ENCODE assay signal across 19 mouse cellular contexts in genomic region chr13:20316139-20316538, GRCm38 (mm10).
DNase-seq lines count a peak whose midpoint lies in the region; ATAC-seq and TF ChIP-seq lines count a peak whose summit lies in the region.
"Had no signal": no experiment of that assay in that cellular context is flagged by ENCODE, and none has a peak within 500 bp of the region (broad histone marks: within the 10 kb centered on the region; RNA-seq: fewer than 3 reads in every experiment).

No protein-coding gene starts in this region.

- peaks cover 11% of the 10 kb centered on the region; the same call in 1 of the 2 replicates for H3K4me1 ChIP-seq in hindbrain, embryonic 14.5 days (replicated peaks; ENCODE audit: control insufficient read depth, insufficient read depth, low read length)
- H3K4me1 ChIP-seq in hindbrain, embryonic 10.5 days (replicated peaks), result no peaks in the 10 kb centered on the region; the same call in 1 of the 2 replicates
- H3K4me1 ChIP-seq in midbrain, postnatal 0 days (ENCODE audit: insufficient read depth, low read length), result no peaks in the 10 kb centered on the region
- H3K4me1 ChIP-seq in midbrain, embryonic 13.5 days (replicated peaks), result peaks cover 14% of the 10 kb centered on the region
- peaks cover 12% of the 10 kb centered on the region for H3K4me1 ChIP-seq in neural tube, embryonic 15.5 days
- no peaks in the 10 kb centered on the region for H3K4me1 ChIP-seq in intestine, embryonic 15.5 days (replicated peaks)
- H3K4me1 ChIP-seq: heart, embryonic 10.5 days; limb, embryonic 10.5 days had no signal

- H3K36me3 ChIP-seq in hindbrain, embryonic 14.5 days (replicated peaks; ENCODE audit: control insufficient read depth, insufficient read depth), result no peaks in the 10 kb centered on the region
- no peaks in the 10 kb centered on the region for H3K36me3 ChIP-seq in hindbrain, embryonic 10.5 days
- no peaks in the 10 kb centered on the region for H3K36me3 ChIP-seq in midbrain, postnatal 0 days (ENCODE audit: insufficient read depth, low read length)
- H3K36me3 ChIP-seq in midbrain, embryonic 13.5 days, result no peaks in the 10 kb centered on the region
- H3K36me3 ChIP-seq in neural tube, embryonic 15.5 days, result no peaks in the 10 kb centered on the region
- no peaks in the 10 kb centered on the region for H3K36me3 ChIP-seq in intestine, embryonic 15.5 days
- H3K36me3 ChIP-seq: heart, embryonic 10.5 days; limb, embryonic 10.5 days had no signal

- WGBS in hindbrain, embryonic 14.5 days, result 70% methylated on average over 11 of the region's 11 CpGs
- 86% methylated on average over 11 of the region's 11 CpGs for WGBS in hindbrain, embryonic 10.5 days
- 69% methylated on average over 11 of the region's 11 CpGs for WGBS in midbrain, postnatal 0 days
- 83% methylated on average over 11 of the region's 11 CpGs for WGBS in midbrain, embryonic 13.5 days
- 65% methylated on average over 11 of the region's 11 CpGs for WGBS in neural tube, embryonic 15.5 days
- WGBS in intestine, embryonic 15.5 days, result 77% methylated on average over 11 of the region's 11 CpGs

- DNase-seq in cerebellum, adult 9-10 months, result peak; percentile 36
- DNase-seq in cerebellum, postnatal 4 days (ENCODE audit: low spot score in 2 of 2), result no peak
- DNase-seq in hindbrain, embryonic 14.5 days (ENCODE audit: low spot score), result no peak
- no peak for DNase-seq in hindbrain, embryonic 10.5 days (ENCODE audit: low spot score)
- DNase-seq in midbrain, postnatal 0 days (ENCODE audit: low spot score), result peak; percentile 33
- DNase-seq: adrenal gland, postnatal 25 days; embryo, embryonic 11 days; gastrocnemius, postnatal 36 days; kidney, adult 18-20 months; liver, postnatal 0 days; lung, postnatal 14 days; thymus, postnatal 25 days had no signal

- H3K4me3 ChIP-seq in hindbrain, embryonic 14.5 days (replicated peaks; ENCODE audit: low read length), result no peak overlapping the region
- no peak overlapping the region for H3K4me3 ChIP-seq in hindbrain, embryonic 10.5 days
- no peak overlapping the region for H3K4me3 ChIP-seq in midbrain, postnatal 0 days (ENCODE audit: low read depth, low read length)
- no peak overlapping the region for H3K4me3 ChIP-seq in midbrain, embryonic 13.5 days (replicated peaks)
- no peak overlapping the region for H3K4me3 ChIP-seq in neural tube, embryonic 15.5 days (replicated peaks)
- no peak overlapping the region for H3K4me3 ChIP-seq in intestine, embryonic 15.5 days (replicated peaks)
- H3K4me3 ChIP-seq: heart, embryonic 10.5 days; limb, embryonic 10.5 days had no signal

- no peak for TF ChIP-seq CTCF in midbrain, postnatal 0 days (IDR thresholded peaks at IDR 0.05)

- ATAC-seq in hindbrain, embryonic 14.5 days (ENCODE audit: low FRiP score), result no peak
- no peak for ATAC-seq in midbrain, postnatal 0 days (ENCODE audit: low FRiP score)
- no peak for ATAC-seq in midbrain, embryonic 13.5 days
- no peak for ATAC-seq in neural tube, embryonic 15.5 days (ENCODE audit: low FRiP score)
- no peak for ATAC-seq in intestine, embryonic 15.5 days
- ATAC-seq: liver, postnatal 0 days; midbrain, embryonic 16.5 days had no signal

- H3K27me3 ChIP-seq in hindbrain, embryonic 14.5 days (ENCODE audit: control insufficient read depth, insufficient read depth, low read length), result no peaks in the 10 kb centered on the region
- H3K27me3 ChIP-seq in hindbrain, embryonic 10.5 days (ENCODE audit: insufficient read depth, poor library complexity, severe bottlenecking), result no peaks in the 10 kb centered on the region
- H3K27me3 ChIP-seq in midbrain, postnatal 0 days (ENCODE audit: insufficient read depth, low read length), result no peaks in the 10 kb centered on the region
- H3K27me3 ChIP-seq in midbrain, embryonic 13.5 days, result no peaks in the 10 kb centered on the region
- no peaks in the 10 kb centered on the region for H3K27me3 ChIP-seq in neural tube, embryonic 15.5 days (replicated peaks)
- H3K27me3 ChIP-seq in intestine, embryonic 15.5 days (replicated peaks), result no peaks in the 10 kb centered on the region

- no peaks in the 10 kb centered on the region for H3K9me3 ChIP-seq in hindbrain, embryonic 14.5 days (ENCODE audit: control insufficient read depth, low read length)
- no peaks in the 10 kb centered on the region for H3K9me3 ChIP-seq in hindbrain, embryonic 10.5 days
- H3K9me3 ChIP-seq in midbrain, postnatal 0 days (ENCODE audit: low read length), result no peaks in the 10 kb centered on the region
- H3K9me3 ChIP-seq in midbrain, embryonic 13.5 days, result no peaks in the 10 kb centered on the region
- H3K9me3 ChIP-seq in neural tube, embryonic 15.5 days (replicated peaks), result no peaks in the 10 kb centered on the region
- no peaks in the 10 kb centered on the region for H3K9me3 ChIP-seq in intestine, embryonic 15.5 days
- H3K9me3 ChIP-seq: heart, embryonic 10.5 days; limb, embryonic 10.5 days had no signal

- H3K4me2 ChIP-seq in hindbrain, embryonic 14.5 days (replicated peaks), result no peak overlapping the region
- no peak overlapping the region for H3K4me2 ChIP-seq in midbrain, postnatal 0 days (ENCODE audit: low read depth, low read length, poor library complexity, severe bottlenecking)
- H3K4me2 ChIP-seq in midbrain, embryonic 13.5 days (replicated peaks), result no peak overlapping the region
- 0 out of 2 replicates have a peak overlapping the region, but pooled peaks have one; percentile 7 for H3K4me2 ChIP-seq in neural tube, embryonic 15.5 days
- no peak overlapping the region for H3K4me2 ChIP-seq in intestine, embryonic 15.5 days (replicated peaks)

- peak overlapping the region; percentile 41 for H3K27ac ChIP-seq in hindbrain, embryonic 14.5 days
- H3K27ac ChIP-seq in hindbrain, embryonic 10.5 days, result no peak overlapping the region
- no peak overlapping the region for H3K27ac ChIP-seq in midbrain, postnatal 0 days (ENCODE audit: low read depth, low read length)
- H3K27ac ChIP-seq in midbrain, embryonic 13.5 days, result no peak overlapping the region
- H3K27ac ChIP-seq in neural tube, embryonic 15.5 days (replicated peaks), result 0 out of 2 replicates have a peak overlapping the region, but pooled peaks have one; percentile 60
- no peak overlapping the region for H3K27ac ChIP-seq in intestine, embryonic 15.5 days
- H3K27ac ChIP-seq: heart, embryonic 10.5 days; kidney, postnatal 0 days; limb, embryonic 10.5 days had no signal

- no peak overlapping the region for H3K9ac ChIP-seq in hindbrain, embryonic 14.5 days
- H3K9ac ChIP-seq in midbrain, postnatal 0 days (replicated peaks; ENCODE audit: low read length, poor library complexity, severe bottlenecking), result no peak overlapping the region
- H3K9ac ChIP-seq in midbrain, embryonic 13.5 days (replicated peaks), result no peak overlapping the region
- no peak overlapping the region for H3K9ac ChIP-seq in neural tube, embryonic 15.5 days (replicated peaks)
- H3K9ac ChIP-seq in intestine, embryonic 15.5 days, result no peak overlapping the region
- H3K9ac ChIP-seq: liver, postnatal 0 days had no signal

Comparison
In these comparisons a context has a peak if more than half of its experiments do, and no peak if none do; other contexts are left out.
1. DNase-seq: peak in cerebellum, adult 9-10 months (single experiment) and midbrain, postnatal 0 days (single experiment); none in cerebellum, postnatal 4 days (0 of 2), hindbrain, embryonic 14.5 days (single experiment) and hindbrain, embryonic 10.5 days (single experiment).
2. H3K27ac ChIP-seq: peak in hindbrain, embryonic 14.5 days (single experiment) and neural tube, embryonic 15.5 days (single experiment); none in hindbrain, embryonic 10.5 days (single experiment), midbrain, postnatal 0 days (single experiment), midbrain, embryonic 13.5 days (single experiment) and intestine, embryonic 15.5 days (single experiment).